Mouse (Mus musculus): ENCODE measurements around the gene Hsf2bp.
"Not testable (repeated sequence)": the region's sequence is repeated elsewhere in the genome, so short reads cannot be mapped to it uniquely, and the experiment has no call there.

The Hsf2bp gene

GRCm38 (mm10) chr17:32035609-32036508 is at the start of gene Hsf2bp, which contains the start of gene Rrp1b:
Gene Hsf2bp (minus strand): TSS chr17:32036349.
Gene Rrp1b (plus strand): TSS chr17:32036100.
- peak; percentile 89 for DNase-seq

- no peak for DNase-seq
Observed at GRCm38 (mm10) chr17:32083351-32083750, 47.2 kb upstream of the Hsf2bp start.

DNA sequence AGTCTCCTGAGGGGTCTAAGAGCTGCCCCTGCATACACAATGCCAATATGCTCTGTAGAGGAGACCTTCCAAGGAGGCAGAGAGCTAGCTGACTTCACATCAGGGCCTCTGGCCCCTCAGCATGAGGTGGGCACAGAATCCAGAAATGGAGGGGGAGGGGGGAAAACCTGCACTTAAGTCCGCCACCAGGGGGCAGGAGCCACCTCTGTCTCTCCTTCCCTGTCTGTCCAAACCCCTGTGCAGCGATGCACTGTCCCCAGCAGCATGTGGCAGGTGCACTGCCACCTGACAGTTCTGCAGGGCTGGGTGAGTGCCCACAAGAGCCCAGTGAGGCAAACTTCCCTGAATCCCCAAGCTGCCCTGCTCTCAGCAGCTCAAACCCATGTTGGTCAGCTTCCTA is 39.0 kb upstream of the Hsf2bp start:
- DNase-seq = peak; percentile 75

- DNase-seq = no peak
Observed at GRCm38 (mm10) chr17:32074658-32075057, 38.5 kb upstream of the Hsf2bp start.

DNA sequence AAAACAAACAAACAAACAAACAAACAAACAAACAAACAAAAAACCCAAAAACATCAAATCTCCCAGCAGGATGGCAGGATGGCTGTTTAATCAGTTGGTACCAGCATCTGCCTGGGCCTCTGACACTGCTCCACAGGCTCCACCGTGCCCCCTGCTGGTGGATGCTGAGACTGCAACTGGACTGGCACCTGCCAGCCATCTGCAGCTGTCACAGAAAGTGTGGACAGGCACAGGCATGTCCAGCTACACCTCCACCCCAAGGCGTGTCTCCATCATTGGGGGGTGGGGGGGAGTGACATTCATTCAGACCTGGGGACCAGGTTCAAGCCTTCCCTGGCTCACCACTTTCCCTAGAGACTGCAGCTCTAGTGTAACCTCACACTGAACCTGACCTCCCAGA is 37.2 kb upstream of the Hsf2bp start:
- DNase-seq = peak; percentile 90

DNA sequence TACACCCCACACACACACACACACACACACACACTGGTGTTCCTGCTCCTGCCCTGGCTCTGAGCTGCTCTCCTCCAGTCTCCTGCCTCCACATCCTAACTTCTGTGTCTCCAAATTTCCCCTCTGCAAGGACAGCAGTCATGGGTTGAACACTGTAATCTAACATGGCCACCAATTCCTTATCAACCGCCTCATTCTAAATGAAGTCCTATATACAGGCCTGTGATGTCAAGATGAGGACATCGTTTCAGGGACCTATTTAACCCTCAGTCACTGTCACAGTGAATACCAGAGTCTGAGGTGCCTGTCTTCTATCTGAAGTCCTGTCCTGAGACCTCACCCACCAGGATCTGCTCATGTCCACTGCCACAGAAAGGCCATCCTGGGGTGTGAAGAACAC is 32.7 kb upstream of the Hsf2bp start:
- no peak for DNase-seq

DNA sequence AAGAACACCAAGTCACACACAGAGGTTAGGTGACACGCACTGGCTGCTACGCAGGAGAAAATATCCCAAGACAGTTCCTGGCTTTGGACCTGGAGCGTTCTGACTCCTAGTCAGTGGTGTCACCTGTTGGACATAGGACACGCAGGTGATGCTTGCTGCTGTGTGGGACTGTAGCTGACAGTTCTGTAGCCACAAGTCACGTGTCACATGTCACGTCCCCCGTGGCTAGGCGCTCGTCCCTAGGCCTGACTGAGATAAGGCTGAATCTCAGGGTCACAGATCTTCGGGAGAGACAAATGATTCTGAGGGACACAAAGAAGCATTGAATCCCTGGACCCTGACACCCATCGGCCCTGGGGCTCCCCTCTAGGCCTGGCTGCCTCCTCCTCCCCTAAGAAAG is 32.2 kb upstream of the Hsf2bp start:
- no peak for DNase-seq

DNA sequence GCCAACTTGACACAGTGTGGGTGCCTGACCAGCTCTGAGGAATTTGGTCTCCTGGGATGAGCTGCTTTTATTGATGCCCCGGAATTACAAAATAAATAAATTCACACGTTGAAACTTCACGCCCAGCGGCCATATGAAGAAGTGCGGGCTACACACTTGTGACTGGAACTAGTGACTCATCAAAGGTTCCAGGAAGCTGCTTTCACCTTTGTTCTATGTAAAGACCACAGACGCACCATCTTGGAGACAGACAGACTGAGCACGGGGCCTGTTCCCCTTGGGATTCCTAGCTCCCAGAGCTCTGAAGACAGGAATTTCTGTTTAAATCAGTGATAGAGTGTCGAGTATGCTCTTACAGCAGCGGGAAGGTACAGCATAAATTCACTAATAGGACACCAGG is 31.4 kb upstream of the Hsf2bp start:
- no peak for DNase-seq

DNA sequence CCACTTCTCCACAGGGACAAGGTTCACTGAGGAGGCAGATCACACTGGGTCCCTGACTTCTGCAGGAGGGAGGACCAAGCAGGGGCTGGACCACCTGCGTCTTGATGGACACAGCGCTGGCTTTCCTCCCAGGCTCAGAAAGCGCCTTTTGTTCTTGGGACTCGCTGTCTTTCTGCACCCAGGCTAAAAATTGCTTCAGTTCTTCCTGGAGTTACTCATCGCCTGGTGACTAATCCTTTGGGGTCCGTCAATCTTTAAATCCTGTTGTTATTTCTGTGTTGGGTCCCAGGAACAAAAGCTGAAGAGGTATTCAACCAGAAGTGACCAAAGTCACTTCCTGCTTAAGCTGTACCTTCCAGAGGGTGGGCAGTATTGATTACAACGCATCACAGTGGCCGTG is 28.6 kb upstream of the Hsf2bp start:
- not testable (repeated sequence) for DNase-seq

GRCm38 (mm10) chr17:32063654-32064053 is 27.5 kb upstream of the Hsf2bp start:
- no peak for DNase-seq

GRCm38 (mm10) chr17:32061219-32061618 is 25.1 kb upstream of the Hsf2bp start:
- no peak for DNase-seq

- DNase-seq = no peak
Observed at GRCm38 (mm10) chr17:32059084-32059483, 22.9 kb upstream of the Hsf2bp start.

DNA sequence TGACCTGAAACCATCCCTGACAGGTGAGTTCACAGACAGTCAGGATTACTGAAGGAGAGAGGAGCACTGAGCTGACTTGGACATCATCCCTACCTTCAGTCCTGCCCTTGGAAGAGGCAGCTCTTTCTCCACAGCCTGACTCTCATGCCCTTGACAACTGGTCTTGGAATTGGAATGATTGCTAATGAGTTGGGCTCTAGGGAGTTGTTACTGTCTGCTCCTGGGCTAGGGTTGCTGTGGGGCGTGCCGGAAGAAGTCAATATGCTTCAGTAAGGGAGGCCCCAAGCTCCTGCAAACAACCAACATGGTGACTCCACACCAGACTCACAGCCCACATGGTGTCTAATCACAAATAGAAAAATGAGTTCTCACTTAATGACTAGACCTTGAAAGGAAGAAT is 21.7 kb upstream of the Hsf2bp start:
- no peak for DNase-seq

GRCm38 (mm10) chr17:32053677-32054076 is 17.5 kb upstream of the Hsf2bp start:
- DNase-seq = no peak

DNA sequence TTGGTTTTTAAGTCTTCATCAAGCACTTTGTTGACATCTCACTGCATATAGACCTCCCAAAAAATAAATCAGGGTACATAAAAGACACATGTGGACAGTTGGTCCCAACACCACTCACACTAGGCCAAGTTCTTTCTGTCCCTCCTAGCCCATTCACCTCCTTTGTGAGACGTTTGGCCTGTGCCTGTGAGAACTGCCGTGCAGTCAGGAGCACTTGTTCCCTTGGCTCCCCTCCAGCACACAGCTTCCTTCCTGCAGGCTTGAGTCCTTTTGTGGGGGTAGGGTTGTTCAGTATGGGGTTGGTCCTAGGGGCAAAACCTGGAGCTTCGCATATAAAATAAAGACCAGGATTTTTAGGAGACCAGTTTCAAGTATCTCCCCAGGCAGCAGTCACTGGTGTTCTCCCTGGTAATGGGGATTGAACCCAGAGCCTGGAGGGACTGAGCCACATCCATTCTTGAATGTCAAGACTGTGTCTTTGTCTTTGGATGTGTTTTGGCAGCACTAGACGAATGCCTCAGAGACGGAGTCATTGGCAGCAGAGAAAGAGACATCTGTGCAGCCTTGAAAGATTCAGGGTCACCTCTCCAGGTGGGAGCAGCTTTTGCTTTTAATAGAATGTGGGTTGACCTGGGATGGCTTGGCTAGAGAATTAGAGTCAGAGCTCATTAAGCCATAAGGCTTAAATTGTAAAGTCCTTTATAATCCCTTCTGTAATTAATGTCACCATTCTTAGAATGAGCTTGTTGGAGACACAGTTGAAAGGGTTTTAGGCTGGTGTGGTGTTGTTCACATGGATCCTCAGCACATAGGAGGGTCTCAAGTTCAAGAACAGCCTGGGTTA is 16.3 kb upstream of the Hsf2bp start:
- DNase-seq = peak; percentile 42

GRCm38 (mm10) chr17:32050609-32051008 is 14.5 kb upstream of the Hsf2bp start:
- DNase-seq = no peak

- no peak for DNase-seq
Observed at GRCm38 (mm10) chr17:32049914-32050313, 13.8 kb upstream of the Hsf2bp start.

GRCm38 (mm10) chr17:32048351-32048750 is 12.2 kb upstream of the Hsf2bp start:
- no peak for DNase-seq

DNA sequence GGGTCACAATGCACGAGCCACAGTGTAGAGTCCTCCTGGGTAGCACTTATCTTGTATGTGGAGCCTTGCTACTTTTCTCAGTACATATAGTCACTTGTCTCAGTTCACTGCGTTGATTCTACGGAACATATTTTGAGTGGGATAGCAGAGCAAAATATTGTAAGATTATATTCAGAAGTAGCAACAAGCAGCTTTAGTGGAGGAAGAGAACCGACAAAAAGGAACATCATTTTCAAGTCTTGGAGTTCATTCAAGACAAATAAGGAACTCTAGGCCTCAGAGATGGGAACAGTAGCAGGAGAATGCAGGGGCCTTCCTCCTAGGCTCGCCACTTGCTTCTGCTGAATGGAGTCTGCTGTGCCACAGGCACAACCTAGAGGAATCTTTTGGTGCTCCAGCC is 10.4 kb upstream of the Hsf2bp start:
- DNase-seq = no peak

- DNase-seq = no peak
Observed at GRCm38 (mm10) chr17:32040263-32040662, 4.1 kb upstream of the Hsf2bp start.

- no peak for DNase-seq
Observed at GRCm38 (mm10) chr17:32036509-32037438, 625 bp upstream of the Hsf2bp start.

GRCm38 (mm10) chr17:32034322-32034721 is 1.8 kb downstream of the Hsf2bp start:
- DNase-seq = no peak

DNA sequence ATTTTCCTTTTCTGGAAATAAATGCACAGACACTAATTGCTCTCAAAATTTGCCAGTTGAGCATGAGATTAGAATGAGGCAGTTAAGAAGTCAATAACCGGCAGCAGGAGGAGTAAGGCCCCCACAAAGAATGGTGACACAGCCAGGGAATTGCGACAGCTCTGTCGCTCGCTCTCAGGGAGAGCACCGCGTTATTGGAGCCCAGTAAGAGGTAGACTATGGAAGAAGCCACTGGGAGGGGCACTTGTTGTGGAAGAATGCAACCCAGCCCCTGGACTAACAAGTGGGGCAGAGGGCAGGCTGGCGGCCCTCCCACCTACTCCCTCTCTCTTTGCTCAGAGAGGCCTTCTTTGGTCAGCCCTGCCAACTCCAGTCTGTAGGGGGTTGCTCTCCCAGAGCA is 4.5 kb downstream of the Hsf2bp start:
- no peak for DNase-seq

Data from kidney, postnatal 10 days (tissue).